Mouse (Mus musculus): ENCODE results near the gene Zfp169. TPM values are rescaled to one million over a fixed set of nuclear protein-coding genes. Genes with fewer than 3 reads are reported as not detected.

Zfp169 gene
- polyA plus RNA-seq, 1 experiment from 2014 or later, result 4.2 TPM

- H3K9ac ChIP-seq (replicated peaks; ENCODE audit: low read length), result peak overlapping the region; percentile 99
- H3K36me3 ChIP-seq (ENCODE audit: insufficient read depth, low read length), result no peaks in the 10 kb centered on the region
- peak overlapping the region; percentile 89 for H3K4me3 ChIP-seq (ENCODE audit: low read length)
- H3K4me2 ChIP-seq (replicated peaks; ENCODE audit: low read depth, low read length), result peak overlapping the region; percentile 65
- H3K4me1 ChIP-seq (ENCODE audit: insufficient read depth, low read length), result peaks cover 25% of the 10 kb centered on the region
- H3K9me3 ChIP-seq (ENCODE audit: low read length), result no peaks in the 10 kb centered on the region
- peak overlapping the region; percentile 99 for H3K27ac ChIP-seq (ENCODE audit: low read length)
- WGBS, result under 1% methylated on average over 68 of the region's 72 CpGs
- ATAC-seq (ENCODE audit: low FRiP score, low TSS enrichment), result peak; percentile 98
- H3K27me3 ChIP-seq (ENCODE audit: insufficient read depth, low read length), result no peaks in the 10 kb centered on the region
Measured at GRCm38 (mm10) chr13:48546330-48546917, 33.2 kb upstream of the Zfp169 start.

GRCm38 (mm10) chr13:48545476-48546281, 32.4 kb upstream of the Zfp169 start:
- H3K27me3 ChIP-seq (ENCODE audit: insufficient read depth, low read length), result no peaks in the 10 kb centered on the region
- 0% methylated on average over 59 of the region's 72 CpGs for WGBS

GRCm38 (mm10) chr13:48544867-48545266, 31.6 kb upstream of the Zfp169 start:
- peak overlapping the region; percentile 89 for H3K4me3 ChIP-seq (ENCODE audit: low read length)
- no peak for ATAC-seq (ENCODE audit: low FRiP score, low TSS enrichment)
- no peaks in the 10 kb centered on the region for H3K36me3 ChIP-seq (ENCODE audit: insufficient read depth, low read length)
- H3K27me3 ChIP-seq (ENCODE audit: insufficient read depth, low read length), result no peaks in the 10 kb centered on the region
- H3K9me3 ChIP-seq (ENCODE audit: low read length), result no peaks in the 10 kb centered on the region
- peak overlapping the region; percentile 89; the same call in 1 of the 2 replicates for H3K27ac ChIP-seq (ENCODE audit: low read length)
- H3K4me2 ChIP-seq (replicated peaks; ENCODE audit: low read depth, low read length), result peak overlapping the region; percentile 75
- WGBS, result 41% methylated on average over 4 of the region's 4 CpGs
- H3K9ac ChIP-seq (replicated peaks; ENCODE audit: low read length), result peak overlapping the region; percentile 56
- H3K4me1 ChIP-seq (ENCODE audit: insufficient read depth, low read length), result peaks cover 37% of the 10 kb centered on the region

More at GRCm38 (mm10) chr13:48545476-48546281, 32.4 kb upstream of the Zfp169 start:
- peak overlapping the region; percentile 99 for H3K27ac ChIP-seq (ENCODE audit: low read length)
- peak overlapping the region; percentile 89 for H3K4me3 ChIP-seq (ENCODE audit: low read length)
- peaks cover 30% of the 10 kb centered on the region for H3K4me1 ChIP-seq (ENCODE audit: insufficient read depth, low read length)
- H3K9ac ChIP-seq (replicated peaks; ENCODE audit: low read length), result peak overlapping the region; percentile 99
- peak; percentile 94 for ATAC-seq (ENCODE audit: low FRiP score, low TSS enrichment)
- H3K9me3 ChIP-seq (ENCODE audit: low read length), result no peaks in the 10 kb centered on the region
- no peaks in the 10 kb centered on the region for H3K36me3 ChIP-seq (ENCODE audit: insufficient read depth, low read length)
- H3K4me2 ChIP-seq (replicated peaks; ENCODE audit: low read depth, low read length), result peak overlapping the region; percentile 75

- Histone ChIP-seq H3K4me3 (ENCODE audit: low read length) (peak overlapping the region; percentile 89), H3K36me3 (ENCODE audit: insufficient read depth, low read length) (no peaks in the 10 kb centered on the region), H3K9me3 (ENCODE audit: low read length) (no peaks in the 10 kb centered on the region), H3K27ac (ENCODE audit: low read length) (no peak overlapping the region), H3K4me1 (ENCODE audit: insufficient read depth, low read length) (peaks cover 41% of the 10 kb centered on the region), H3K4me2 (replicated peaks; ENCODE audit: low read depth, low read length) (peak overlapping the region; percentile 75), H3K27me3 (ENCODE audit: insufficient read depth, low read length) (no peaks in the 10 kb centered on the region), H3K9ac (replicated peaks; ENCODE audit: low read length) (no peak overlapping the region)
- no peak for ATAC-seq (ENCODE audit: low FRiP score, low TSS enrichment)
Measured at GRCm38 (mm10) chr13:48544391-48544790, 31.1 kb upstream of the Zfp169 start.

- Histone ChIP-seq H3K4me3 (ENCODE audit: low read length) (no peak overlapping the region), H3K9me3 (ENCODE audit: low read length) (no peaks in the 10 kb centered on the region), H3K9ac (replicated peaks; ENCODE audit: low read length) (no peak overlapping the region), H3K4me1 (ENCODE audit: insufficient read depth, low read length) (peaks cover 44% of the 10 kb centered on the region), H3K27me3 (ENCODE audit: insufficient read depth, low read length) (no peaks in the 10 kb centered on the region), H3K27ac (ENCODE audit: low read length) (no peak overlapping the region), H3K4me2 (replicated peaks; ENCODE audit: low read depth, low read length) (peak overlapping the region; percentile 1; the same call in 1 of the 2 replicates), H3K36me3 (ENCODE audit: insufficient read depth, low read length) (peaks cover 8% of the 10 kb centered on the region)
- 50% methylated on average over 1 of the region's 1 CpGs for WGBS
- ATAC-seq (ENCODE audit: low FRiP score, low TSS enrichment), result no peak
Measured at GRCm38 (mm10) chr13:48540488-48540887, 27.2 kb upstream of the Zfp169 start.

- Histone ChIP-seq H3K9ac (replicated peaks; ENCODE audit: low read length) (no peak overlapping the region), H3K9me3 (ENCODE audit: low read length) (no peaks in the 10 kb centered on the region), H3K4me2 (replicated peaks; ENCODE audit: low read depth, low read length) (no peak overlapping the region), H3K36me3 (ENCODE audit: insufficient read depth, low read length) (peaks cover 8% of the 10 kb centered on the region), H3K27ac (ENCODE audit: low read length) (no peak overlapping the region), H3K4me1 (ENCODE audit: insufficient read depth, low read length) (no peaks in the 10 kb centered on the region), H3K4me3 (ENCODE audit: low read length) (no peak overlapping the region), H3K27me3 (ENCODE audit: insufficient read depth, low read length) (no peaks in the 10 kb centered on the region)
- ATAC-seq (ENCODE audit: low FRiP score, low TSS enrichment), result no peak
- 85% methylated on average over 5 of the region's 5 CpGs for WGBS
Measured at GRCm38 (mm10) chr13:48533441-48533840, 20.2 kb upstream of the Zfp169 start.

- H3K4me2 ChIP-seq (replicated peaks; ENCODE audit: low read depth, low read length), result no peak overlapping the region
- H3K9ac ChIP-seq (replicated peaks; ENCODE audit: low read length), result no peak overlapping the region
- H3K36me3 ChIP-seq (ENCODE audit: insufficient read depth, low read length), result peaks cover 3% of the 10 kb centered on the region
- 76% methylated on average over 2 of the region's 2 CpGs for WGBS
- no peaks in the 10 kb centered on the region for H3K4me1 ChIP-seq (ENCODE audit: insufficient read depth, low read length)
- no peak overlapping the region for H3K4me3 ChIP-seq (ENCODE audit: low read length)
- no peaks in the 10 kb centered on the region for H3K9me3 ChIP-seq (ENCODE audit: low read length)
- H3K27me3 ChIP-seq (ENCODE audit: insufficient read depth, low read length), result no peaks in the 10 kb centered on the region
- ATAC-seq (ENCODE audit: low FRiP score, low TSS enrichment), result no peak
- H3K27ac ChIP-seq (ENCODE audit: low read length), result no peak overlapping the region
Measured at GRCm38 (mm10) chr13:48531448-48531847, 18.2 kb upstream of the Zfp169 start.

- Histone ChIP-seq H3K27ac (ENCODE audit: low read length) (no peak overlapping the region), H3K4me1 (ENCODE audit: insufficient read depth, low read length) (no peaks in the 10 kb centered on the region), H3K27me3 (ENCODE audit: insufficient read depth, low read length) (no peaks in the 10 kb centered on the region), H3K36me3 (ENCODE audit: insufficient read depth, low read length) (peaks cover under 1% of the 10 kb centered on the region; the same call in 1 of the 2 replicates), H3K4me3 (ENCODE audit: low read length) (no peak overlapping the region), H3K4me2 (replicated peaks; ENCODE audit: low read depth, low read length) (no peak overlapping the region), H3K9ac (replicated peaks; ENCODE audit: low read length) (no peak overlapping the region), H3K9me3 (ENCODE audit: low read length) (no peaks in the 10 kb centered on the region)
- 77% methylated on average over 2 of the region's 2 CpGs for WGBS
- ATAC-seq (ENCODE audit: low FRiP score, low TSS enrichment), result no peak
Measured at GRCm38 (mm10) chr13:48530685-48531084, 17.4 kb upstream of the Zfp169 start.

- WGBS, result 52% methylated on average over 2 of the region's 2 CpGs
- Histone ChIP-seq H3K4me2 (replicated peaks; ENCODE audit: low read depth, low read length) (no peak overlapping the region), H3K27ac (ENCODE audit: low read length) (no peak overlapping the region), H3K27me3 (ENCODE audit: insufficient read depth, low read length) (no peaks in the 10 kb centered on the region), H3K9ac (replicated peaks; ENCODE audit: low read length) (no peak overlapping the region), H3K4me3 (ENCODE audit: low read length) (no peak overlapping the region), H3K9me3 (ENCODE audit: low read length) (no peaks in the 10 kb centered on the region), H3K36me3 (ENCODE audit: insufficient read depth, low read length) (no peaks in the 10 kb centered on the region), H3K4me1 (ENCODE audit: insufficient read depth, low read length) (no peaks in the 10 kb centered on the region)
- 0 out of 2 replicates have a peak, but pooled peaks have one; percentile 32 for ATAC-seq (ENCODE audit: low FRiP score, low TSS enrichment)
Measured at GRCm38 (mm10) chr13:48529028-48529427, 15.8 kb upstream of the Zfp169 start.
